Mouse (Mus musculus) yolk sac, embryonic 10.5 days (tissue): ENCODE measurements around the gene Fos.
A peak's percentile ranks its signal among the peaks of the same experiment; 100 is the strongest.

ENCODE experiments used
- DNase-seq: peaks from one replicate; pipeline ENCODE4 v3.0.0-alpha.2; 2017; ENCODE audit warnings: low spot score

Gene Fos

DNA sequence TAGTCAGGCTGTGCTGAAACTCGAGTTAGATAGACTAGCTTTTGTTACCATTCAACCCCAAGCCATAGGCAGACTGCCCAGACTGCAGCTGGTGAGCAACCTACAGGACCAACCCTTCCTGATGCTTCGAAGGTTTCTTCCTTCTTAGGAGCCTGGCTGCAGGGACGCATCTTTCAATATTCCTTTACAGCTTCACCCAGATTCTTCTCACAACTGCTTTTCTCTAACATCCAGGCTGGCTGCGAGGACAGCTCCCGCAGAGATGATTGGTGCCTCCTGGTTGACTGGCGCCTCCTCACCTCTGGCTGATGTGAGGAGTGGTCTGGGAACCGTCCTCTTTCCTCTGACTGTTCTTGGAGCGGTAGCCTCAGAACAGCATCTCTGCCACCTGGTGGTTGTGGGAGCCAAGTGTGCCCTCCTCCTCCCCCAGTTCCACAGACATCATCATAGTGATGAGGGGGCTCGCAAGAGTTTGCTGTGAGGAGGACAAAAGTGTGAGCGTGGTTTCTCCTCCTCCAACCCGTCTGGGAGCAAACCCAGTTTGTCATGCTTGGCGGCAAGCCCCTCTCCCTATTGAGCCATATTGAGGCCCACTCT is 14.0 kb downstream of the Fos start:
- peak; percentile 78 for DNase-seq

DNA sequence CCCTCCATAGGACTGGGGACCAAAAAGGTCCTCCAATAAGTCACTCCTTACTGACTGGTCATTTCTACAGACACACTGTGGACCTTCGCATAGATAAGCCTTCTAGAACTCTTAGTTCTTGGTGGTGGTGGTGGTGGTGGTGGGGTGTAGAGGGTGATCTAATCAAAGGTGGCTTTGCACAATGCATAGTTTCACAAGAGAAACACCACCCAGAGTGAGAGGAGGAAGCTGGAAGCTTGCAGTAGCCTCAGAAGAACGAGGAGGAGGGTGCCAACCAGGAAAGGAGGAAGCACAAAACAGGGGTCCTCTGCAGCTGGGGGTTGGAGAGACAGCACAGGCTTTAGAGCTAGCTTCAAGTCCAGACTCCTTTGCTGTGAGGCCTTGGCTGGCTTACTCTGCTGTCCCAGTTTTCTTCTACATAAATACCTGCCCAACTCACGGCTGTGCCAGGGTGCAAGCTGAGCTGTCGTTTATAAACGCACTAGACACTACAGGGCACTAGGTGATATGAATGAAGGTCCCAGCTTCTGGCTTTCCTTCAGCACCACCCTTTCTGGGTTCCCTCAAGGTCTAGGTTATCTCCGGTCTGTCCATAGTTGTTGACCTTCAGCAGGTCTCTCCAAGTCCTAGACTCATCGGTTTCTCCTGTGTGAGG is 15.7 kb downstream of the Fos start:
- DNase-seq: no peak

DNA sequence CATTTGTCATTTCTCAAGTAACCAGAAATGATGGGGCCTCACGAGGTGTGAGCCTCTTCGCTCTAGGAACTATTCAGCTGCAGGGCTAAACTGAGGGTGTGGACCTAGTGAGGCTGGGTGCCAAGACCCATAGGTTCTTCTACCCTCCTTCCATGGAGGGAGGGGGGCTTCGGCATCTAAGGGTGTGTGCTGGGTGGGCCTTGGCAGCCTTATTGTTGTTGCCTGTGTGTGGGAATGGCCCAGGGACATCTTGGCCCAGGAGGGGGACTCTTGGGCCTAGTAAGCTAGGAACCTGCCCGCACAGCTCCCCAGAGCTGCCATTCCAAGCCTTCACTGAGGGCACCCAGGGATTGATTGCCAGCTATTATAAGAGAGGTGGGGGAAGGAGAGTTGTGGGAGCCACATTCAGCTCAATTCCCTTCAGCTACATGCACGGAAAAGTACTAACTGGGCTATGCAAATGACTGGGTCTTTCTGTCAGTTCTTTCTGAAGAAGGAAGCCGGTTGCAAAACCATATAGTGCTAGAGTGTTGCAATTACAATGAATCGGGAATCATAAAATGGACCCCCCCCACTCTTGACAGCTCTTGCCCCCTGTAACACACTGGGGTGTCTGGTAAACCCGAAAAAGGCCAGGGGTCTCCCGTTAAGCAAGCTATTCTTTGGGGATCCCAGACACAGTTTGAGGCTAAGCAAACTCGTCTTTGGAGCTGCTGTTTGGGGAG is 16.6 kb downstream of the Fos start:
- DNase-seq: no peak

DNA sequence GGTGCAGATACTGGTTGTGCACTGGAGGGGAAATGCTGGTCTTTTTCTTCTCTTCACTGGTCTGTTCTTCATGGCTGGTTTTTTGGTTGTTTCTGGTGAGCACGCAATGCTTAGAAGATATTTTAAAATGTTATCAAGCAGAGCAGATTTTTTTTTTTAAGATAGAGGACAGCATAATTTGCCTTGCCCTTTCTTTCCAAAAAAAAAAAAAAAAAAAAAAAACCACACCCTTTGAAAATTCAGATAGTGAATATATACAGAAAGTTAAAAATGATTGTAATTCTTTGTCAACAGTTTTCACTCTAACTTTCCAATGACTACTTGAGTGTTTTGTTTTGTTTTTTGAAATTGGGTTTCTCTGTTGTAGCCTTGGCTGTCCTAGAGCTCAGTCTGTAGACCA is 17.3 kb downstream of the Fos start:
- no peak for DNase-seq

DNA sequence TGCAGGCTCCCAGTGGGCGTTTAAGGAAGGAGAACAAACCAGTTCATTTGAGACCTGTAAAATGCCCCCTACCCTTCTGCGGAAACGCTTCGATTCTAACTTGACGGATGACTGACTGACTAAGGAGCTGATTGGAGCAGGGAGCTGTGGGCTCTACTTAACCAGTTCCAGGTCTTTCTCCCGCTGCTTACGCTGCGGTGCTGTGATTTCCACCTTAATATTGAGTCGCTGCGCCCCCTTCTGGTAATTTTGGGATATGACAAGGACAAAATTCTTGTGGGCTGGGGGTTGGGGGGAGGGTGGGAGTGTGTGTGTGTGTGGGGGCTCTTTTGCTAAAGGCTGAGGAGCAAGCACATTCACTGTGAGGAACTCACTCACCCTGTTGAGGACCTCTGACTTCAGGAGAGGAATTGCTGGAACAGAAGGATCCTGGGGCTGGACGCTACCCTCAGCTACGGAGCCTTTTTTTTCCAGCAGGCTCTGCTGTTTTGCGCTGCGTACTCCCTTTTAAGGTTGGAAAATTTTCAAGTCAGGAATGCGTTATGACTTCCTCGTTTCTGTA is 18.5 kb downstream of the Fos start:
- DNase-seq: peak; percentile 66

DNA sequence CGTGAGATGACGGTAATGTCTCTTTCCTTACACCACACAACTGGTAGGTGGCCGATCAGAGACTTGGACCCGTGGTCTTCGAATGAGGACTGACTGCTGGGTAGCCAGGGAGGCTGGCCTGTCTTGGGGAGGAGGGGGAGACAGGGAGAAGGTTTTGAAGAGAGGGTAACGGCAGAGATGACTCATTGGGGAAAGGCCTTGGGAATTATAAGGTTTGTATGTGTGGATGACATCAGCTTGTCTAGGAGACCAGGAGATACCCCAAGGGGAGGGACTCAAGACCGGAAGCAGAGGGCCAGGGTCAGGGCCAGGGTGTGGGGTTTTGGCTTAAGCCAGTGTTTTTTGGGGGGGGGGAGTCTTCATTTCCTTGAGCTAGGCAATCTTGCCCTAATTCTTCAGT is 22.6 kb downstream of the Fos start:
- no peak for DNase-seq

DNA sequence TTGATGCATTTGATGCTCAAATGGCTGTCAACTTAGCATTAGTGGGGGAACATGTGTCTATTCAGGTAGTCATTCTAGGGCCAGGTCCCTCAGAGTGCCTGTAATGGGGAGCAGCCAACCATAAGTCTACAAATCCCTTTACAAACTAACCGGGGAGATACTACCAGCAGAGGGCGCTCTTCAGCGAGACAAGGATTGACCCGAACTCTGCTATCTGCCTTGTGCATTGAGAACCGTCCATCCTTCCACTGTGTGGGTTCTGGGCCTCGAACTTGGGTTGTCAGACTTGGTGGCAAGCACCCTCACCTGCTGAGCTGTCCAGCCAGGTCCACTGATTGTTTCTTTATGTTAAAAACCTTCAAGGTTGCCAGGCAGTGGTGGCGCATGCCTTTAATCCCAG is 23.1 kb downstream of the Fos start:
- peak; percentile 57 for DNase-seq

DNA sequence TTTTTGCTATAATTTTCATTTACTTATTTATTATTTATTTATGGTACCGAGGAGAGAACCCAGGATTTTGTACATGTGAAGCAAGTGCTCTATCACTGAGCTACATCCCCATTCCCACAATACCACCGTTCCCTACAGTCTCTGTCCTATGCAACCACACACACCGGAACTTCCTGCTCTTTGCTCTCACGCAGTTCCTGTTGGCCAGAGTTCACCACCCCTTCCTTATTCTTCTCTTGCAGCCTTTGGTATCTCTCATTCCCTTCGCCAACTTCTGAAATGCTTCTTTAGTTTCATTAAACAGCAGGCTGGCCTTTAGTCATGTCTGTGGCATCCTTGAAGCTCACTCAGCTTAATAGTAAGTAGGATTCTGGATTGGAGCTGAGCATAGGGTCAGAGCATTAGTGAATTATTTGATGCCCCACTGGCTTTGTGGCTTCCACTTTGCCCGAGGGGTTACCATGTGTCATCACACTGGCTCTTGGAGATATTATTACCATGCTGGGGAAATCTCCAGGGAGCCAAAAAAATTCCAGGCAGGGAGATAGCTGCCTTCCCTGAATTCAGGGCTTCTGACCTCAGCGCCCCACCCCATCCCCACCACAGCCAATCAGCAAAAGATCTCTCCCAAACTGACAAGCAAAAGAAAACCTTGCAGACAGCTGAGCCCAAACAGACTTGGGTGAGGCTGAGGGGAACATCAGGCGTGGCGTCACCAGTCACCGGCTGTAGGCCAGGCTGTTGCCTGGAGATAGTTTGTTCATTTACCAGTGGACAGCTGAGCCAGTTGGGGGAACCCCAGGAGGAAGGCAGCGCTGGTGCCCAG is 23.8 kb downstream of the Fos start:
- no peak for DNase-seq

DNA sequence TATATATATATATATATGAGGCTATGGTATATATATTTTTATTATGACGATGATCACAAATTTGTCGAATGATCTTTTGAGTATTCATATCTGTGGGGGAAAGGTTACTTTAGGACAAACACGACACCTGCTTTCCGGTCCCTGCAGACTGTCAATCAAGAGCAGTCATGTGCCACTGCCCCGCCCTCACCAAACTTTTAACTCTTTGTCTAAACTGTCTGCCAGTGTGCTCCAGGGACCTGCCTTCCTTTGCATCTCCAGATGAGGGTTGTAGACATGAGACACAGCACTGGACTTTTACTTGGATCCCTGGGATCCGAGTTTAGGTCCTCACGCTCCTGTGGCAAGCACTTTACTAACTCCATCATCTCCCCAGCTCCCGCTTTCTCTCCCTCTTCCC is 25.3 kb downstream of the Fos start:
- DNase-seq: no peak

DNA sequence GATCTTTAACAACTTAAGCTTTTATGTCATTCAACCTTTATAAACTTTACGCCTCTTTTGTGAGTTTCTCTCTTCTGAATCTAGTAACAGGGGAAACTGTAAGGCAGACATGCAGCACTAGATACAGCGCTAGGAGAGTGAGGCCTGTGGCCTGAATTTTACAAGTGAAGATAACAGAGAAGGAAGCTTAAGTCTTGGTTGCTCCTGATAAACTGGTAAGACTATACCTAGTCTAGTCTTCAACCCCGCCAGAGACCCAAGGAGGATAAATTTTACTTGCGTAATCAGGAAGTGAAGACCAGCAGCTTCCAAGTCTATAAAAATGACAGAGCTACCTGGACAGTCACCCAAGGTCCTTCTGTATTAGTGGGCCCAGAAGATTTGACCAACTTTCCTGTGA is 29.0 kb downstream of the Fos start:
- DNase-seq: no peak

DNA sequence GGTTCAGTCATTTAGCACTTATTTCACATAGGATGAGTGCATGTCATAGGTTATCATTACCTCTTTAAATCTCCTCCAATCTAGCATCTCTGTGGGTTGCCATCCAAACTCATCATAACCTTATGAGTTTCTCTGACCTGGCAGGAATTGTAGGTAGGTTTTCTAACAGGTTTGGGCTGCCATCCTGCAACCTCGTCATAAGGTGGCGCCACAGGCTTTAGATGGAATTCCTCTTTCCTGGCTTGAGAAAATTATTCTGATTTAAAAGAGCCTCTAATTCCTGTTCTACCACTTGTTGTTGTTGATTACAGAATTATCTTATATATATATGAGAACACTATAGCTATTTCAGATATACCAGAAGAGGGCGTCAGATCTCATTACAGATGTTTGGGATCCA is 34.5 kb downstream of the Fos start:
- DNase-seq: no peak

DNA sequence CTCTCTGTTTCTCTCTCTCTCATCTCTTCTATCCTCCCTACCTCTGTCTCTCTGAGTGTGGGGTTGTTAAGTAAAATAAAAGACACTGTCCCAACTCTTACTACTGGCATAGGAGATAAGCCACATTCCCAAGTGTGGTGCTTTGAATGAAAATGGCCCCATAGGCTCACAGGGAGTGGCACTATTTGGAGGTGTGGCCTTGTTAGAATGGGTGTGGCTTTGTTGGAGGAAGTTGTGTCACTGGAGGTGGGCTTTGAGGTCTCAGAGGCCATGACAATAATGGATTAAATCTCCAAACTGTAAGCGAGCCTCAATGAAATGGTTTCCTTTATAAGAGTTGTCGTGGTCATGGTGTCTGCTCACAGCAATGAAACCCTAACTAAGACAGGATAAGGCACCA is 36.3 kb downstream of the Fos start:
- no peak for DNase-seq

DNA sequence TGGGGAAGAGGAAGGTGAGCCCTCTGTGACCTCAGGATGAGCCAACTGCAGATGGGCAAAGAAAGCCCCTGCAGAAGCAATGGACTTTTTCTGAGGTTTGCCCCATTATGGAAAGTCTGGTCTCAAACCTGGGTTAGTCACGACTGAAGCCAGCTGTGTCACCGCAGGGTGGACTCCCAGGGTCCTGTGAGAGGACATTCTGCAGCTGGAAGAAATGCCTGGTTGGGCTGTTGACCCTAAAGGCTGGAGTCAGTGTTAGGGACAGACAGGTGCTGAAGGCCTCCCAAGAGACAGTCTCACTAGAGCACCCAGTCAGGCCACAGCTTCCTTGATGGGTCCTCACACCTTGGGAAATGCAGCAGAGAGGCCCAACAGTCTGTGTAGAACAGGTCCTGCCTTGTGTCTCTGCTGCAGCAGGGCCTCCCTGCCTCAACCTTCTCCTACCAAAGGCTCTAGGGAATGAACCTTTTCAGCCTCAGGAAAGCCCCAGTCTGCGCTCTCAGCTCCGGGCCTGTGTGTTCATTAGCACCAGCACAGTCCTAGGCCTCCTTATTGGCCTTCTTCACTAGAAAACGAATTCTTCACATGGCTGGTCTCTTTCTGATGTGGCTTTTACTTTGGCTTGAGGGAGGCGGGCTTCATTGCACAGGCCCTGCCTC is 40.2 kb downstream of the Fos start:
- DNase-seq: no peak

DNA sequence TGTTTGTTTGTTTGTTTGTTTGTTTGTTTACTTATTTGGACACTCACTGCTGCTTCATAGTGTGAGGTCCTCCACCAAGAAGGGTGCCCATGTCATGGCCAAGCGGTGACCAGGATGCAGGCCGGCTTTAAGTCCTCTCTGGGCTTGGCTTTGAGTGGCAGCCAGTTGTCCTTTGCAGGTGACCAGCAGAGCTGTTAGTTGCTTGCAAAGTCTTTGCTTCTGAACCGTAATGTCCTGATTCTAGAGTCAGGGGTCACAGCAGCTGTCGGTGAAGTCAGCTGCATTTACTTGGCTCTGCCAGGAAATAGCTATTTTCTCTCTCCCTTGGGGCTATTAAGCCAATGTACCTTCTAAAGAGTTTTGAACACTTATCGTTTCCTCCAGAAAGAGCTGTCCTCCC is 41.3 kb downstream of the Fos start:
- no peak for DNase-seq

DNA sequence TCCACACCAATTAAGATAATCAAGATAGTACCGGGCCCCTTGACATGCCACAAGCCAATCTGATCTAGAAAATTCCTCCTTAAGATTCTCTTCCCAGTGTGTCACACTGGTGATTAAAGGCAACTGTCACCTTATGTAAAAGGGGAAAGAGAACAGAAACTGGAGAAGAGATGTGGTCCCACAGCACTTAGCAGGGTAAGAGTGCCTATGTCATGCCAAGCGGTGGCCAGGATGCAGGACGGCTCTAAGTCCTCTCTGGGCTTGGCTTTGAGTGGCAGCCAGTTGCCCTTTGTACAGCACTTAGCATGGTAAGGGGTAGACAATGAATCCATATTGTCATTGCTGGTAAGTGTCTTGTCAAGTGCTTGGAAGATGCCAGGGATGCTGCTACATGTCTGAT is 42.2 kb downstream of the Fos start:
- no peak for DNase-seq

DNA sequence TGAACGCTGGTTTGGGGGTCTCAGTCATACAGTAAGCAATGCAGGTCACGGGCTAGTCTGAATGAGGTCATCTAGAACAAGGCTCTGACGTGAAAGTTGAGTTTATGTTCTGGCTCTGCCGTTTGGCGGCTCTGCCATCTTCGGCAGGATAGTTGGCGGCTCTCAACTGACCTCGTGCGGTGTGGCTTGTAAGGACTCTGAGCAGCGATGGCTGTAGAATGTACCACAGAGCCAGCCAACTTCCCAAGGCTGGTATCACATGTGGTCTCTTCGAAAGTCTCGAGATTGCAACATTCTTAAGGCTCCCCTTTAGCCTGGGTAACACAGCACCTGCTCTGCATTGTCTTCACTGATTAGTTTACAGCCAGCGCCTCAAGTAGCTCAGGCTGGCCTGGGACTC is 43.6 kb downstream of the Fos start:
- DNase-seq: no peak

DNA sequence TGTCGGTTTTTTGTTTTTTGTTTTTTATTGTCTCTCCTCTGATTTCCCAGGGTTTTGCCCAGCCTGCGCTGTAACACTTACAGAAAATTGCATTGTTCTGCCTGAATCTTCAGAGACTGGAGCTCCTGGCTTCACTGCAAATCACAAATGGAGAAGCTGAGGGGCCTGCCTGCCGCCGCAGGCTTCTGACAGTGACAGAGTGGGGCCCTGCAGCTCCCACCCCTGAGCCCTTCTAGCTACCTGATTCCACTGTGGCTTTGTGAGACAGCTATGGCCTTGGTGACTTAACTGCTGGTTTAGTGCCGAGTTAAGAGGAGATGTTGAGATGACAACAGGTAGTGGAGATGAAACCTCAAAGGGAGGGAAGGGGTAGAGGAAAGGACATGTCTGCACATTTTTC is 44.3 kb downstream of the Fos start:
- no peak for DNase-seq

DNA sequence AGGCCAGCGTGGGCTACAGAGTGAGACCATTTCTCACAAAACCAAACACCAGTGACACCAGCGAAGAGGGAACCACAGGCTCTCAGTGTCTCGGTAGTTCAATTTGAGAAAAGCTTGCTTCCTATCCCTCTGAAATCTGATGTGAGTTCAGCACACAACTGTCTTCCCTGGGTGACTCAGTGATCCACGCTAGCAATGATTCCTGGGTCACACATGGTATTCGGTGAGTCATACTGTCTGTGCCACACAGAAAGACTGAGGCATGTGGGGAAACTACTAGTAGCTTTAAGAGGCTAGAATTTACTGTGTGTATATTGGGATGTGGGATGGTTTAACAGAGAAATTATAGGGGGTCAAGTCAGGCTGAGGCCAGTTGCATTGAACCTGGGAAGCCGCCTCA is 45.9 kb downstream of the Fos start:
- no peak for DNase-seq

DNA sequence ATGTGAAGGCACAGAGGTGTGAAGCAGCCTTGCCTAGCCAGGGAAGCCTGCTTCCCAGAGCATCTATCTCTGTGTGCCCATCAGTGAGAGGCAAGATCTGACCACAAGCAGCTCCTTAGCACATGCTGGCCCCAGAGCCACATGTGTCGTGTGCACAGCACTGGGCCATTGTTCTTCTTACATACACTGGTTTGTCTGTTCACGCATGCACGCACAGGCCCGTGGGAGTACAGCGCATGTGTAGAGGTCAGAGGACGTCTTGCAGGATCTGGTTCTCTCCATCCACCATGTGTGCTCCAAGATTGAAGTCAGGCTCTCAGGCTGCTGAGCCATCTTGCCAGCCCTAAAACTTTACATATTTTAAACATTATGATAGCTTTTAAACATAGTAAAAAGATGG is 47.4 kb downstream of the Fos start:
- no peak for DNase-seq

DNA sequence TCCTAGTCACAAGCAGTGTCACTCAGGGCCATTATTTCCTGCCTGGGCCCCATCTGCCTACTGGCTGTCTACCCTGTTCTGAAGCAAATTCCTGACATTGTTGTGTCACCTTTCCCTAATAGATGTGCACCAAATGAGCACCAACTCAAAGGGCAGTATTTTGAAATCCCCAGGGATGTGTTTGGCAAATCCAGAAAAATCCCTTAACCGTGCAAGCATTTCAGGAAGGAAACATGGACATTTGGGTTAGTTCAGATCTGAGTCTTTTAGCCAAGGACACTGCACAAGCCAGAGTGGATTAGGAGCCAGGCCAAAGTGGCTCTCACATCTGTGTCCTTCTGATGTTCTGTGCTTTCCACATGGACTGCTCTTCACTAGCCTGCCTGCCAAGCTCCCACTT is 48.0 kb downstream of the Fos start:
- no peak for DNase-seq

DNA sequence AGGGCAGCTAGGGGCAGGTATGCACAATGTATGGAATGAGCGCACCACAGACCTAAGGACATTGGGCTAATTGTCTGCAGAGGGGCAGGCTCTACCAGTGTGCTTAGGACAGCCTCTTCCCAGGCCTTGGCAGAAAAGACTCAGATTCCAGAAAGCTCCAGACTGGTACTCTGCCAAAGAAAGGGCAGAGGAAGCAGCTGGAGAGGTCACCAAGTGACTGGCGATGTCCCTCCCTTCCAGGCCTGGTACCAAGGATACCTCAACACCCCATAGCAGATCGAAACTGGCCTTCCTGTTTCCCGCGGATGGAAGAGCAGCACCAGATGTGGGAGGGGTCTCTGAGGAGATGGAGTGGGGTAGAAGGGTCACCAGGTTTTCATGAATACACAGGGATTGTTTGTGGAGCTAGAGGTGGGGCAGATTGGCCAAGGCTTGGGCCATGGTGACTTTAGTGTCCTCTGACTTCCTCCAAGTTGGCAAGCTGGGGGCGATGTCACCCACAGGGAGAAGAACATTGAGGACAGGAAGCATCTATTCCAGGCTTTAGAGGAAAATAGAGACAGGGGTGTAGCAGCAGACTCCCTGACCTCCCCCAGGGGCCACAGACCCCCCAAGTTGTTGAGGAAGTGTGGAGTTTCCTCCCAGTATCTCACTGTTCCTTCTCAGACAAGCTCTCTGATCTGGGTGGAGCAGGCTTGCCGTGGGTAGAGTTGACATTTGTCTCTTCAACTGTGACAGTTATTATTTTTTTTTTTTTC is 49.1 kb downstream of the Fos start:
- no peak for DNase-seq
